Mouse (Mus musculus): ENCODE results near the gene Cts8. TPM values are rescaled to one million over a fixed set of nuclear protein-coding genes. Genes with fewer than 3 reads are reported as not detected.

Cts8 gene
- not detected in 2 replicates for polyA plus RNA-seq (2012; rRNA removed)

GRCm38 (mm10) chr13:61255258-61255657 lies at the start of gene Cts8:
TSS of gene Cts8 (minus strand) at chr13:61255358.

GRCm38 (mm10) chr13:61288739-61289138 lies 33.6 kb upstream of the Cts8 start, which contains the start of gene Gm49398:
TSS of gene Gm49398 (minus strand) at chr13:61288839.

GRCm38 (mm10) chr13:61203310-61203709 lies 51.8 kb downstream of the Cts8 start, which contains the start of gene Cts6:
TSS of gene Cts6 (minus strand) at chr13:61203410.

Other genes starting within 250 kb of the Cts8 start
- gene Ctsj, start 249.4 kb downstream of the Cts8 start, polyA plus RNA-seq (2012; rRNA removed): not detected in 2 replicates
- not detected in 2 replicates for gene Ctsq, start 214.7 kb downstream of the Cts8 start, polyA plus RNA-seq (2012; rRNA removed)
- not detected in 2 replicates for gene Ctsr, start 91.1 kb downstream of the Cts8 start, polyA plus RNA-seq (2012; rRNA removed)
- not detected in 2 replicates for gene Cts6, start 51.9 kb downstream of the Cts8 start, polyA plus RNA-seq (2012; rRNA removed)
- not detected in 2 replicates for gene Gm49398, start 33.5 kb upstream of the Cts8 start, polyA plus RNA-seq (2012; rRNA removed)
- not detected in 2 replicates for gene Cts7, start 102.8 kb upstream of the Cts8 start, polyA plus RNA-seq (2012; rRNA removed)

All from central nervous system, embryonic 18 days (tissue).